Mouse (Mus musculus) hindbrain, embryonic 12.5 days (tissue): ENCODE measurements at regions not wholly inside any gene's neighbourhood (a gene's known extent, or its start where the extent isn't known, plus 50 kb on each side); places are given as distances from the start of the nearest gene placed in this dataset.

Experiments
- ATAC-seq: fragments of 200-750 bp; cut with Nextera tagmentation; 2 replicates; pipeline ENCODE4 v1.8.0; 2017; ENCODE audit warnings: moderate TSS enrichment; ENCODE audit not compliant: low FRiP score
- H3K27ac ChIP-seq: fragments of 300-500 bp; sonication (generic); 2 replicates; pipeline ENCODE4 v1.5.1; 2016; ENCODE audit warnings: mild to moderate bottlenecking
- H3K27me3 ChIP-seq: fragments of 300-500 bp; sonication (generic); 2 replicates; pipeline ENCODE4 v1.6.1; 2016; ENCODE audit warnings: mild to moderate bottlenecking
- H3K36me3 ChIP-seq: fragments of 300-500 bp; sonication (generic); 2 replicates; pipeline ENCODE4 v1.6.1; 2016; ENCODE audit warnings: mild to moderate bottlenecking
- H3K4me1 ChIP-seq: fragments of 300-500 bp; sonication (generic); 2 replicates; pipeline ENCODE4 v1.6.1; 2016
- H3K4me2 ChIP-seq: fragments of 300-500 bp; sonication (generic); replicated peaks from 2 replicates; pipeline ENCODE4 v1.6.1; 2016; ENCODE audit warnings: mild to moderate bottlenecking
- H3K4me3 ChIP-seq: fragments of 300-500 bp; sonication (generic); 2 replicates; pipeline ENCODE4 v1.5.1; 2016; ENCODE audit warnings: mild to moderate bottlenecking
- H3K9ac ChIP-seq: fragments of 300-500 bp; sonication (generic); 2 replicates; pipeline ENCODE4 v1.6.1; 2016; ENCODE audit warnings: mild to moderate bottlenecking, moderate library complexity
- H3K9me3 ChIP-seq: fragments of 300-500 bp; sonication (generic); replicated peaks from 2 replicates; pipeline ENCODE4 v1.6.1; 2016; ENCODE audit warnings: mild to moderate bottlenecking
- WGBS: fragments of 180-500 bp; shearing (Covaris S2); methylation state at CpG from one replicate; pipeline ENCODE4 v1.1.7; 2016; 5-methylcytosine and 5-hydroxymethylcytosine counted together

DNA sequence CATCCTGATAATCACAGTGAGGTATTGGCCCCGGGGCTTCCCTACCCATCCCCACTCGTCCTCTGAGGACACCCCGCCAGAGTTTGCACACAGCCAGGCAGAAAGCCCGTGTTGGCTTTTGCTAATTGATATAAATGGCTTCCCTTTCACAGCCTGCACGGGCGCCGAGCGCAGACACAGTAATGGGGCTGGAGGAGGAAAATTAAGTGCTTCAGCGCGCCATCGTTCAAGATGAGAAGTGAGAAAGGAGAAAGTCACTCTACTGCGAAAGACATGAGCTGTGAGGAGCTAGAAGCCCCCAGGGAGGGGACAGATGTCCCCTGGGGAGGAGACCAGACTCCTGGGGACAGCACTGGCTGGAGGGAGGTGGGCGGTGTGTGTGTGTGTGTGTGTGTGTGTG lies 239.2 kb upstream of the Sulf2 start:
- H3K27ac ChIP-seq, result peak overlapping the region; percentile 76
- peaks cover 30% of the 10 kb centered on the region for H3K4me1 ChIP-seq
- H3K4me2 ChIP-seq, result no peak overlapping the region
- peaks cover 23% of the 10 kb centered on the region for H3K27me3 ChIP-seq
- H3K9ac ChIP-seq, result no peak overlapping the region
- no peaks in the 10 kb centered on the region for H3K36me3 ChIP-seq
- no peak overlapping the region for H3K4me3 ChIP-seq
- ATAC-seq, result peak; percentile 66
- WGBS, result 39% methylated on average over 13 of the region's 13 CpGs
- H3K9me3 ChIP-seq, result no peaks in the 10 kb centered on the region

DNA sequence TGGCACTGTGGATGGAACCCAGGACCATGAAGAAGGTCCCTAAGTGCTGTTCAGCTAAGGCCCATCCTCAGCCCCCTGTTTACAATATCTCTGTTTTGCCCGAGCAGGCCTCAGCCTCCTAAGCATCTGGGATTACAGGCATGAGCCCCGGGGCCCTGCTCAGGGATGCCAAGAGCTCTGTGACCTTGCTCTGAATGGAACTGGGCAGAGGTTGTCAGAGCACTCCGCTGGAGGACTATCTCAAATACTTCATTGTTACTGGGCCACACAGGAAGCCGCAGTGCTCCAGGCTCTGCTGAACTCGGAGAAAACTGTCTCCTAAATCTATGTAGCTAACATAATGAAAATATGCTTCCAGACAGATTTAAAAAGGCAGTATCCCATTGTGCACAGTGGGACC lies 235.7 kb upstream of the Sulf2 start:
- WGBS, result 36% methylated on average over 5 of the region's 5 CpGs
- Histone ChIP-seq H3K9me3 (no peaks in the 10 kb centered on the region), H3K36me3 (no peaks in the 10 kb centered on the region), H3K9ac (no peak overlapping the region), H3K27me3 (peaks cover 12% of the 10 kb centered on the region), H3K4me1 (peaks cover 32% of the 10 kb centered on the region), H3K4me2 (no peak overlapping the region), H3K4me3 (no peak overlapping the region), H3K27ac (no peak overlapping the region)
- no peak for ATAC-seq

DNA sequence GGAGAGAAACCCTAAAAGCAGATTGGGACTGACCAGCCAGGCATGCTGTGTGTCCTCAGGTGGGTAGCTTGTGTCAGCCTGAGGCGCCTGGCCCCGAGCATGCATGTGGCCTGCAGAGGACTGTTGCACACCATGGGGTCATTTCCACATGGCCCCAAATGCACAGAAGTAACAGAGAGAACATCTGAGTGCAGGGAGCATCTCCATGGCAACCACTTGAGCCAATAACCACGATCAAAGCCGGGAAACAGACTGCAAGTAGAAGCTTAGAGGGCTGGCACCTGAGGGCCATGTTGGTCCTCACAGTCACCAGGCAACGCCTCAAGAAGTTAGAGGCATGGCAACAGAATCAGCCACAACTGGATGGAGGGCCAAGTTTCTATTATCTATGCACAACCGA lies 232.6 kb upstream of the Sulf2 start:
- 37% methylated on average over 6 of the region's 6 CpGs for WGBS
- Histone ChIP-seq H3K9me3 (no peaks in the 10 kb centered on the region), H3K36me3 (no peaks in the 10 kb centered on the region), H3K27me3 (peaks cover 9% of the 10 kb centered on the region), H3K27ac (no peak overlapping the region), H3K4me3 (no peak overlapping the region), H3K4me2 (no peak overlapping the region), H3K9ac (no peak overlapping the region), H3K4me1 (peaks cover 46% of the 10 kb centered on the region)
- ATAC-seq, result no peak

DNA sequence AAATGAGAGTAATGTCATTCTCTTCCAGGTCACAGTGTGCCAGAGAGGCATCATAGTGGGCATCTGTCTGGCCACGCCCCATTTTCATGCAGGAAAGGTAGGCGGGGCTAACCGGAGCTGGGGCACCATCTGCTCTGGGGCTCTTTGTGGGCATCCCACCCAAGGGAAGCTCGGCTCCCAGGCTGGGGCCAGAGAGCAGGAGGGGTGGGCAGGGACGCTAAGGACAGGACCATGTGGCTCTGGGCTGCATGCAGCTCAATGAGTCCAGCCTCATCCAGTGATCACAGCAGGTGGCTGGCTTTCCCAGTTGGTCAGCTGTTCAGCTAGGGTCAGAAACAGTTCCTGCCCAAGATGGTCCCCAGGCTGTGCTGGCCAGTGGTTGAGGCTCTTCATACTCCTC lies 231.4 kb upstream of the Sulf2 start:
- peaks cover under 1% of the 10 kb centered on the region for H3K27me3 ChIP-seq
- H3K4me3 ChIP-seq, result no peak overlapping the region
- no peak overlapping the region for H3K4me2 ChIP-seq
- no peak overlapping the region for H3K9ac ChIP-seq
- H3K4me1 ChIP-seq, result peaks cover 50% of the 10 kb centered on the region
- no peak overlapping the region for H3K27ac ChIP-seq
- H3K36me3 ChIP-seq, result no peaks in the 10 kb centered on the region
- WGBS, result 54% methylated on average over 5 of the region's 5 CpGs
- ATAC-seq, result no peak
- no peaks in the 10 kb centered on the region for H3K9me3 ChIP-seq

DNA sequence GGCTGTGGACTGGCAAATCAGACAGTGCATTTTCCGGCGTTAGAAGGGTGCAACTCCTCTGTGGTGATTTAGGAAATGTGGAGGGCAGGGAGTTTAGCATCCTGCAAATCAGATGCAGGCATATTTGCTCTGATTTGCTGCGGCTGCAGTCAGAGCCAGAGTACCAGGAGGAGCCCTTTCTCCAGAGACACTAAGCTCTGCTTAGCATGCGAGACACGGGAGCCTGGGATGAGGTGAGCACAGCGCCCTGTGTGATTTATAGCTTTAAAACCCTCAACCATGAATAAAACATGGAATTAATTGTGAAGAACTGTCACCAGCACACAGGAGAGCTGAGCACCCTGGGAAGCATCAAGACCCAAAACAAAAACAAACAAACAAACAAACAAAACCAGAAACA lies 229.1 kb upstream of the Sulf2 start:
- H3K9ac ChIP-seq, result no peak overlapping the region

DNA sequence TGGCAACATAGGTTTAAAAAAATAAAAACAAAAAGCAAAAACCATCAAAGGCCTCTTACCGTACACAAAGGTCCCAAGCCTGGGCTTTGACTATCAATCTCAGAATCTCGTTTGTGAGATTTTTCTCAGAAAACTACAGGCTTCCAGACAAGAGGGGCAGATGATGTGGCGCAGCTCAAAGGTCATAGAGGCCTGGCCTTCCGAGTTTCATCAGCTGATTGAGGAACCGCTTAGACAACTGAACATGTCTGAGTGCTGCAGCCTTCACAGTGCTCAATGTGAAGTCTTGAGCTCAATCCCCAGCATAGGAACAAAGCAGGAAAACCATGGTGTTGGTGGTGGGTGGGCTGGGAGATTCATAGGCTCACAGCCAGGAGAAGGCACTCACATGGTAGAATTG lies 227.9 kb upstream of the Sulf2 start:
- H3K9me3 ChIP-seq, result no peaks in the 10 kb centered on the region
- H3K27ac ChIP-seq, result 0 out of 2 replicates have a peak overlapping the region, but pooled peaks have one; percentile 86
- peaks cover 48% of the 10 kb centered on the region for H3K4me1 ChIP-seq
- H3K27me3 ChIP-seq, result peaks cover 10% of the 10 kb centered on the region; the same call in 1 of the 2 replicates
- H3K36me3 ChIP-seq, result no peaks in the 10 kb centered on the region
- no peak overlapping the region for H3K9ac ChIP-seq
- no peak overlapping the region for H3K4me3 ChIP-seq
- H3K4me2 ChIP-seq, result no peak overlapping the region
- no peak for ATAC-seq
- WGBS, result 79% methylated on average over 5 of the region's 5 CpGs

More for the DNA sequence above, 229.1 kb upstream of the Sulf2 start:
- H3K4me2 ChIP-seq, result no peak overlapping the region
- peak; percentile 74 for ATAC-seq
- peaks cover 46% of the 10 kb centered on the region for H3K4me1 ChIP-seq
- H3K27me3 ChIP-seq, result peaks cover 3% of the 10 kb centered on the region; the same call in 1 of the 2 replicates
- H3K9me3 ChIP-seq, result no peaks in the 10 kb centered on the region
- peak overlapping the region; percentile 86 for H3K27ac ChIP-seq
- 22% methylated on average over 6 of the region's 6 CpGs for whole genome bisulfite sequencing
- no peak overlapping the region for H3K4me3 ChIP-seq
- H3K36me3 ChIP-seq, result no peaks in the 10 kb centered on the region

DNA sequence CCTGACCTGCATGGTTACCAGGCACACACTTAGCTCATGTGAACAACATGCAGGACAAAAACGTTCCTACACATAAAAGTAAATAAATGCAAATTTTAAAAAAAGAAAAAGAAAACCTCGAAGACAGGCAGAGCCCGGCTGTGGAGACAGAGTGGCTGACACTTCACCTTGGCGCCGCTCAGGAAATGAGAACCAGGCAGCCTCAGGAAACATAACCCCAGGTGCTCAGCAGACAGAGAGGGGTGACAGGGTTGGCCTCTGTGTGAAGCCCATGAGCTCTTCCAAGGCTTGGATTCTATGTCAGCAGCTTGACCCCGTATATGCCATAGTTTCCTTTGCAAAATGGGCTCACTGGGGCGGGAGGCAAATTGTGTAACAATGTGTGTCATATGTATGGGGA lies 226.7 kb upstream of the Sulf2 start:
- no peak overlapping the region for H3K9ac ChIP-seq
- peaks cover 10% of the 10 kb centered on the region; the same call in 1 of the 2 replicates for H3K27me3 ChIP-seq
- H3K27ac ChIP-seq, result no peak overlapping the region
- H3K9me3 ChIP-seq, result no peaks in the 10 kb centered on the region
- no peak for ATAC-seq
- H3K4me3 ChIP-seq, result no peak overlapping the region
- peaks cover 50% of the 10 kb centered on the region for H3K4me1 ChIP-seq
- H3K36me3 ChIP-seq, result no peaks in the 10 kb centered on the region
- WGBS, result 68% methylated on average over 7 of the region's 7 CpGs
- no peak overlapping the region for H3K4me2 ChIP-seq

DNA sequence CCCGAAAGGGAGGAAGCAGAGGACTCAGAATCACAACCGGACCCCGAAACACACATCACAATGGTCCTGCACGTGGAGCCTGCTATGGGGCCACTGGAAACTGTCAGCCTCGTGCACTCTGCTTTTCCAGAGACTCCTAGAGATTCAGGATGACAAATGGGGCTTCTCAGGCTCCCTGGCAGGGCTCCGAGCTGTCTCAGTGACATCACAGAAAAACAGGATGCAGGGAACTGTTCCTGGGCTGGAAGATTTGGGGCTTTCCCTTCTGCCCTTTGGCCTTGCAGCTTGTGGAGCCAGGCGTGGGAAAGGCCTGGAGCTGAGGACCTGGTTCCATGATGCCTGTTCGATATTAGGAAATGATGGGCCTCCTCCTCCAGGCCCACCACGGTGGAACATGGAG lies 225.4 kb upstream of the Sulf2 start:
- Histone ChIP-seq H3K36me3 (no peaks in the 10 kb centered on the region), H3K27ac (no peak overlapping the region), H3K4me1 (peaks cover 50% of the 10 kb centered on the region), H3K4me3 (no peak overlapping the region), H3K4me2 (no peak overlapping the region), H3K27me3 (peaks cover 11% of the 10 kb centered on the region; the same call in 1 of the 2 replicates), H3K9ac (no peak overlapping the region), H3K9me3 (no peaks in the 10 kb centered on the region)
- no peak for ATAC-seq
- WGBS, result 83% methylated on average over 9 of the region's 9 CpGs

DNA sequence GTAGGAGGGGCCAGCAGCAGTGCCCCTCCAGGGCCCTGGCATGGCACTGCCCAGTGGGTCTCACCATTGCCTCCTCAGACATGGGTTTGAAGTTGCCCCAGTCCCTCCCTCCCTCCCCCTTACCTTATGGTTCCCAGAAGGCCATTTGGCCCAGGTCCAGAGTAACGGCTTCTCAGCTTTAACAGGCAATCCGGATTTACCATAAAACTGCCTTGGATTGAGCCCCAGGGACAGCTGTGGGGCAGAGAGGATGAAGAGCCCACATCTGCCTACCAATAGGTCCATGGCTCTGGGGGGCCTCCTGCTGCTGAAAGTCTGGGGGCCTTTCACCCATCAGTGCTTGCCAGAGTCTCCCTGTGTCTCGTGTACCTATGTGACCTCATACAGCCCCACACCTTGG lies 222.9 kb upstream of the Sulf2 start:
- no peak for ATAC-seq
- peaks cover 15% of the 10 kb centered on the region; the same call in 1 of the 2 replicates for H3K27me3 ChIP-seq

DNA sequence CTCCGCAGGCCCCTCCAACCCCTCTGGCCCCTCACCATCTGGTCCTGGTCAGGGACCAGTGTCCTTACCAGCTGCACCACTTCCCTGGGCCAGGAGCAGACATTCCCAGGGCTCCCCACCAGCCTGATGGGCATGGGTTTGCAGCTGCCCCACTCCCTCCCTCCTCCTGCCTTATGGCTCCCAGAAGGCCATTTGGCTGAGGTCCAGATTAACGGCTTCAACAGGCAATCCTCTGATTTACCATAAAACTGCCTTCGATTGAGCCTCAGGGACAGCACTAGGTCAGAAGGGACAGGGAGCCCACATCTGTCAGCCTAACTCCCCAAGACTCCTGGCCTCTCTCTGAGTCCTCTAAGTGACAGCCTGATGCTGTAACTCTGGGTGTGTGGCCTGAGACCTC lies 221.9 kb upstream of the Sulf2 start:
- Histone ChIP-seq H3K36me3 (no peaks in the 10 kb centered on the region), H3K4me2 (no peak overlapping the region), H3K27me3 (peaks cover 15% of the 10 kb centered on the region; the same call in 1 of the 2 replicates), H3K27ac (peak overlapping the region; percentile 30; the same call in 1 of the 2 replicates), H3K4me1 (peaks cover 22% of the 10 kb centered on the region), H3K4me3 (no peak overlapping the region), H3K9me3 (no peaks in the 10 kb centered on the region), H3K9ac (no peak overlapping the region)
- peak; percentile 85 for ATAC-seq
- WGBS, result 8% methylated on average over 3 of the region's 3 CpGs

More for the DNA sequence above, 222.9 kb upstream of the Sulf2 start:
- WGBS, result 41% methylated on average over 3 of the region's 3 CpGs
- Histone ChIP-seq H3K4me1 (peaks cover 26% of the 10 kb centered on the region), H3K4me2 (no peak overlapping the region), H3K27ac (peak overlapping the region; percentile 4; the same call in 1 of the 2 replicates), H3K9me3 (no peaks in the 10 kb centered on the region), H3K9ac (no peak overlapping the region), H3K4me3 (no peak overlapping the region), H3K36me3 (no peaks in the 10 kb centered on the region)

DNA sequence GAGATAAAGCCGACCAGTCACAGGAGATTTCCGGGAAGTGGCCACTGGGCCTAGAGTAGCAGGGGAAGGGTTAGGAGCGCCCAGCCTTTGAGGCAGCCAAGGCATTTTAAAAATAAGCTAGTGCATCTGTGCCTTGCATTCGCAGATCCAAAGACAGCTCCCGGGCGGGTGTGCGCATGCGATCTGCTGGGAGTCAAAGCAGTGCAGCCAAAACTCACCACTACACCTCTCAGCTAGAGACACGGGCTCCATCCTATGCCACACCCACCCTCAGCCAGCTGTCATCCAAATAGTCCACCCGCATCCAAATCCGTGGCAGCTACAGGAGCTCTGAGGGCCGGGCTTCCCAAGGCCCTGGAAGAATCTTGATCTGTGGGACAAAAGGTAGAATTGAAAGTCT lies 220.2 kb upstream of the Sulf2 start:
- Histone ChIP-seq H3K4me3 (no peak overlapping the region), H3K27ac (no peak overlapping the region), H3K9me3 (no peaks in the 10 kb centered on the region), H3K4me2 (no peak overlapping the region), H3K27me3 (peaks cover 13% of the 10 kb centered on the region; the same call in 1 of the 2 replicates), H3K36me3 (no peaks in the 10 kb centered on the region), H3K9ac (no peak overlapping the region), H3K4me1 (peaks cover 21% of the 10 kb centered on the region)
- no peak for ATAC-seq
- WGBS, result 86% methylated on average over 12 of the region's 12 CpGs

DNA sequence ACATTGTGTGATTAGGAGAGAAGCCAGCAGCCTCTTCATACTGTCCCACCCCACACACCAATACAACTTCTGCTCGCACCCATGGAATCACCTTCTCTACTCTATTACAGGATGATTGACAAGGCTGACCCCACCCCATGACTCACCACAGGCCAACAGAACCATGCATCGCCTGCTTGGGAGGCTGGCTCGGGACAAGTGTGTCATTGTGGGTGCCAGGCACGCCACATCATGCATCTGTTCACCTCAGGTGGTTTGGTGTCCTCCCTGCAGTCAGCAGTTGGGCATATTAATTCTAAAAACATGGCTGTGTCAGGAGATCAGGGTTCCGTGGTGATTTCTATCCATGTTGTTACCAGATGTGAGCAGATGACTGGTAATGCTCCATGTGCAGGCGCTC lies 215.3 kb upstream of the Sulf2 start:
- 83% methylated on average over 6 of the region's 6 CpGs for WGBS
- no peak overlapping the region for H3K27ac ChIP-seq
- H3K4me3 ChIP-seq, result no peak overlapping the region
- no peak overlapping the region for H3K9ac ChIP-seq
- ATAC-seq, result no peak
- peaks cover 3% of the 10 kb centered on the region; the same call in 1 of the 2 replicates for H3K27me3 ChIP-seq
- H3K4me2 ChIP-seq, result no peak overlapping the region
- no peaks in the 10 kb centered on the region; the same call in 1 of the 2 replicates for H3K4me1 ChIP-seq
- no peaks in the 10 kb centered on the region; the same call in 1 of the 2 replicates for H3K9me3 ChIP-seq
- H3K36me3 ChIP-seq, result no peaks in the 10 kb centered on the region

DNA sequence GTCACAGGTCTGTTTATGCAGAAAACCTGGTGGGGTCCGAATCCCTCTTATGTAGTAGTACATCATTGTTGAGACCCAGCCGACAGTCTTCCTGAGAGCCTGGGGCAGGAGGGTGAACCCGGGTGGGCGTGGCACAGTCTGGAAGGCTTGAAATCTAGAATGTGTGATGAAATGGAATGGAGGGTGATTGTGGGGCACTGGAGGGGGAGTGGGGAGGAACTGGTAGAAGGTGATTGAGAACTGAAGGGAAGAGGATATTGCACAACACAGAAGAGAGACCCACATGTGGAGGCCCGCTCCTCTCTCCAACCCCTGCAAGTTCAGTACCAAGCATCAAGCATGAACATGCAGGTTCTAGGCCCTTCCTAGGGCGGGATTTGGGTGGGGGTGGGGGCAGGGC lies 206.2 kb upstream of the Sulf2 start:
- Histone ChIP-seq H3K27ac (no peak overlapping the region), H3K9me3 (no peaks in the 10 kb centered on the region), H3K27me3 (peaks cover 2% of the 10 kb centered on the region; the same call in 1 of the 2 replicates), H3K9ac (no peak overlapping the region), H3K4me3 (no peak overlapping the region), H3K4me1 (peaks cover 19% of the 10 kb centered on the region), H3K36me3 (no peaks in the 10 kb centered on the region), H3K4me2 (no peak overlapping the region)
- WGBS, result 80% methylated on average over 6 of the region's 6 CpGs
- ATAC-seq, result no peak
